Mouse (Mus musculus) common myeloid progenitor, adult 5-6 weeks (primary cell): ENCODE measurements around the gene Lclat1. TPM values are rescaled to one million over a fixed set of nuclear protein-coding genes. Genes with fewer than 3 reads are reported as not detected.
A peak's percentile ranks its signal among the peaks of the same experiment; 100 is the strongest.

Experiments
- ATAC-seq: replicated peaks from 2 replicates; pipeline ENCODE4 v1.8.0; 2016; ENCODE audit warnings: low read depth, mild to moderate bottlenecking, moderate TSS enrichment, inconsistent platforms; ENCODE audit not compliant: poor library complexity, severe bottlenecking
- total RNA-seq: library from RNA; stranded (forward); fragments of 200-1000, 187-1606 nt; gene quantifications from 2 replicates; pipeline ENCODE4 v1.2.3, GENCODE M21; 2017

Lclat1 gene
- total RNA-seq: 5.7 and 11.1 TPM in 2 replicates

- peak; percentile 99 for ATAC-seq
Observed at GRCm38 (mm10) chr17:73107158-73108157, at the start of gene Lclat1. TSS of gene Lclat1 (plus strand) at chr17:73107985.

GRCm38 (mm10) chr17:73058319-73058718 is 49.5 kb upstream of the Lclat1 start:
- ATAC-seq: no peak

GRCm38 (mm10) chr17:73060224-73060896 is 47.4 kb upstream of the Lclat1 start:
- ATAC-seq: no peak

- no peak for ATAC-seq
Observed at GRCm38 (mm10) chr17:73060897-73061252, 46.9 kb upstream of the Lclat1 start.

GRCm38 (mm10) chr17:73062701-73063100 is 45.1 kb upstream of the Lclat1 start:
- ATAC-seq: no peak

- no peak for ATAC-seq
Observed at GRCm38 (mm10) chr17:73063299-73063698, 44.5 kb upstream of the Lclat1 start.

- ATAC-seq: no peak
Observed at GRCm38 (mm10) chr17:73063781-73064180, 44.0 kb upstream of the Lclat1 start.

- no peak for ATAC-seq
Observed at GRCm38 (mm10) chr17:73066387-73067169, 41.2 kb upstream of the Lclat1 start.

- ATAC-seq: peak; percentile 58
Observed at GRCm38 (mm10) chr17:73067423-73067822, 40.4 kb upstream of the Lclat1 start.

GRCm38 (mm10) chr17:73068321-73068992 is 39.3 kb upstream of the Lclat1 start:
- no peak for ATAC-seq

GRCm38 (mm10) chr17:73070466-73070865 is 37.3 kb upstream of the Lclat1 start:
- no peak for ATAC-seq

GRCm38 (mm10) chr17:73071725-73072263 is 36.0 kb upstream of the Lclat1 start:
- ATAC-seq: no peak

GRCm38 (mm10) chr17:73072286-73072685 is 35.5 kb upstream of the Lclat1 start:
- ATAC-seq: no peak

GRCm38 (mm10) chr17:73074631-73075030 is 33.2 kb upstream of the Lclat1 start:
- no peak for ATAC-seq

- no peak for ATAC-seq
Observed at GRCm38 (mm10) chr17:73075238-73075890, 32.4 kb upstream of the Lclat1 start.

- no peak for ATAC-seq
Observed at GRCm38 (mm10) chr17:73077638-73078037, 30.1 kb upstream of the Lclat1 start.

GRCm38 (mm10) chr17:73081360-73082133 is 26.2 kb upstream of the Lclat1 start:
- no peak for ATAC-seq

- no peak for ATAC-seq
Observed at GRCm38 (mm10) chr17:73082506-73083196, 25.1 kb upstream of the Lclat1 start.
